Mouse (Mus musculus) liver (tissue): ENCODE data around the gene Olfr770.
"Not testable (repeated sequence)": the region's sequence is repeated elsewhere in the genome, so short reads cannot be mapped to it uniquely, and the experiment has no call there.

Experiments used
- DNase-seq: peaks from one replicate; pipeline ENCODE4 v3.0.0-alpha.2; 2020; ENCODE audit warnings: mixed read lengths

Gene Olfr770

DNA sequence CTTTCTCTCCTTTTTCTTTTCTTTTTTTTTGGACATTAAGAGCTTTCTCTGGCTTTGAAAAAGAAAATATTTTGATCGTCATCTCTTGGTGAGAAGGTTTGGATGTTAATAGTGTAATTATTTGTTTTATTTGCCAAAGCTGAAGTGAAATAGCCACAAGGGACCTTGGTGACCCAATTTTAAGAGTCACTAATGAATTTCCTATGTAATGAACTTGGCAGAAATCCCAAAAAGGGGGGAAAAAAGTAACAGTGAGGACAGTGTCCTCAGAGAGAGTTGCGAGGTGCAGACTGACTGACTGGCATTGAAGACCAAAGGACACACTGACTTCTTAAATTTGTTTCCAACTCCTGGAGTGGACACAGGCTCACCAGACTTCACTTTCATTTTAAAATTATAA lies at the start of gene Olfr770:
TSS of gene Olfr770 (minus strand) at position 101 of the 400 bp plus-strand sequence.
- no peak for DNase-seq

DNA sequence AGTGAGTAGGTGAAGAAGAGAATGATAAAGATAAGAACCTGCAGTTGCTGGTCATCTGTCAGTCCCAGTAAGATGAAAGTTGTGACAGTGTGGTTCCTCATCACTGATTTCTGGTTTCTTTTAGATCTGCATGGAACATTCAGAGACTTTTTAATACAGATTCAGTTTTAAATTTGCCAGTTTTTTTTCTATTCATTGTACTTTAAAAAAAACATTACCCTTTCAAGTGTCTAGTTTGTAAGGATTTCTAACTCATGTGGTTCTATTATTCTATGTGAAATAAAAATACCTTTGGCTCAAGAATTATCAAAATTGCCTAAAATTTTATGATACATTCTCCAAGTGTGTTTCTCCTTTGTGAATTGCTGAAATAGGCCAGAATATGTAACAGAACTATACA lies 48.5 kb upstream of the Olfr770 start, which contains the start of gene Olfr773:
TSS of gene Olfr773 (minus strand) at position 101 of the 400 bp plus-strand sequence.
- not testable (repeated sequence) for DNase-seq

DNA sequence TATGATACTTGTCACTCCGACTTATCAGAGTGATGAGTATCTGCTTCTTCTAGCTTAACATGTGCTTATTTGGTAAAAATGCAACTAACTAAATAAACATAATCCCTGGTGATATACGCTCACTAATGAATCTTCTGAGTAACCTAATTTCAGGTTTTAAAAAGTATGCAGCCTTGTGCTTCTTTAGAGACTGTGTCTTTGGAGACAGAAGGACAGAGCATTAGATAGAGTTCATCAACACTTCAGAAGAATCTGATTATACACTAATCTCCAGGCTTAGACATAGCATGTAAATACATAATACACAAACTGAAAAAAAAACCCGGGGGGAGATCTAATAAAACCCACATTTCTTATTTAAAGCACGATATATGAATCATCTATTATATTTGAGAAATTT lies 39.0 kb upstream of the Olfr770 start, which contains the start of gene Olfr772:
TSS of gene Olfr772 (minus strand) at position 101 of the 400 bp plus-strand sequence.
- not testable (repeated sequence) for DNase-seq

DNA sequence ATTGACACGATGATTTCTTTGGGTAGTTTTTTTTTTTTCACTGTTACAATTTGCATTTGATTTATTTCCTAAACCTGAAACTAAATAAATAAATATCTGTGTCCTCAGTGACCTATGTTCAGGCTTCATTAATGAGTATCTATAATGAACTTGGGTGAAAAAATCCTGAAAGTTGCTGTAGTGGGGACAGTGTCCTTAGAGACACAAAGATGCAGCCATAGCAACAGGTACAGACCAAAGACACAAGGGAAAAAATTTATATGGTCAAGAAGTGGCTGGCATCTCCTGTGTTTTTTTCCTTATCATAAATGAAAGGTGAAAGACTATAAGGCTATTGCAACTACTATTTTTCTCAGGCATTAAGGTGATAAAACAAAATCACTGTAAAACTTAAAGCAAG lies 25.9 kb upstream of the Olfr770 start, which contains the start of gene Olfr771:
TSS of gene Olfr771 (minus strand) at position 101 of the 400 bp plus-strand sequence.
- DNase-seq, result no peak

DNA sequence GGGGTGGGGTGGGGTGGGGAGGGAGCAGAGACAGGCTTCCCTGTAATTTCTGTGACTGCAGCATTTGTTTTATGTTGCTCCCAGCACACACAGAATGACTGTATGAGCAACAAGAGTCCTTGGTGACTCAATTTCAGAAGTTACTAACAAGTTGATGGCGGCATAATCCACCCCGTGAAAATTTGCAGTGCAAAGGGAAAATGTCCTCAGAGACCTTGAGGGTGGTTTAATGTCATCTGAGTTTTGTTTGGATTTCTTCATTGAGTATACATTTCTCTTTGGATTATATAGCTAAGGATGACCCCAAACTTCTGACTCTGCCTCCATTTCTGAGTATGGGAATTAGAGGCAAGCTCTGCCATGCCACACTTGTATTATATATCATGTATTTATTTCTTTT lies 21.0 kb downstream of the Olfr770 start, which contains the start of gene Olfr769:
TSS of gene Olfr769 (minus strand) at position 101 of the 400 bp plus-strand sequence.
- no peak for DNase-seq

DNA sequence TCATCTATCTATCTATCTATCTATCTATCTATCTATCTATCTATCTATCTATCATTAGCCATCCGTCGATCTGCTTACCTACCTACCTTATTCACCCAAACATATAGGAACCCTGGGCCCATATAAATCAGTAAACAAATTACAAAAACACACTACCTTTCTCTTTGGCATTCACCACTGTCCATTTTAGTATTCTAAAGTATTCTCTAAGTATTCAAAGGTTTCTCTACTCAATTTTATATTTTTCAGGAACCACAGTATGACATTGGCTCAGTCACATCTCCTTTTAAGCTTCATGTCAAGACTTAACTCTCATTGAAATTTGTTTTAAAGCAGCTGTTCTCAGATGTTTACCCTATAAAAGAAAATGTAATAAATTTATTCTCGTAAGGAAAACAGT lies 23.7 kb downstream of the Olfr770 start:
- no peak for DNase-seq

DNA sequence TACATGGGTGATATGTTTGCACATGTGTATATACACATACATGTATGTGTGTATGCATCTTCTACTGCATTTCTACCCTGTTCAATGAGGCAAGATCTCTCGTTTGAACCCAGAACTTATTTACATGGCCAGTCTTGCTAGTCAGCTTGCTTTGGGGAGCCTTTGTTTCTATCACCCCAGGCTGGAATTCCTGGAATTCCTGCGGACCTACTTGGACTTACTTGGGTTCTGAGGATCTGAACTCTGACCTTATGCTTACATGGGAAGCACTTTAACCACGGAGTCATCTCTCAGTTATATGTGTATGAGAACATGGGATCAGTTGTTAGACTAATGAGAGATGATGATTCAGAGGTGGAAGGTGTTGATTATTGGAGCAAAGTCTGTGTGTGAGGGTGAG lies 37.6 kb downstream of the Olfr770 start:
- DNase-seq, result no peak

DNA sequence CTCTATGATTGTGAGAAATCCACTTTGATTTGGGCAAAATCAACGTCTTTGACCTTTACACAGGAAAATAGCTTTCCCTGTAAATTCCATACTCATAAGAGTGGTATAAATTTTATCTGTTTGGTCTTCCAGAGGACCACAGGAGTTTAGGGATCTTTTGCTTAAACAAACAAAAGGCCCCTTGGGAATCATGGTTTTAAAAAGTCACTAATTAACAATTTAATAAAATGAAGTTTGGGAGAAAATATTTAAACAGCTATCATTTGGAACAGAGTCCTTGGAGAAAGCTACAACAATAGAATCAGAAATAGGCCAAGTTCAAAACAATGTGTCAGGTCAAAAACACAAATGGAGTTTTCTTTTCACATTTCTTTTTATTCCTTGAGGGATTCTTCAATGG lies 39.5 kb downstream of the Olfr770 start, which contains the start of gene Olfr768:
TSS of gene Olfr768 (minus strand) at position 101 of the 400 bp plus-strand sequence.
- DNase-seq, result no peak

DNA sequence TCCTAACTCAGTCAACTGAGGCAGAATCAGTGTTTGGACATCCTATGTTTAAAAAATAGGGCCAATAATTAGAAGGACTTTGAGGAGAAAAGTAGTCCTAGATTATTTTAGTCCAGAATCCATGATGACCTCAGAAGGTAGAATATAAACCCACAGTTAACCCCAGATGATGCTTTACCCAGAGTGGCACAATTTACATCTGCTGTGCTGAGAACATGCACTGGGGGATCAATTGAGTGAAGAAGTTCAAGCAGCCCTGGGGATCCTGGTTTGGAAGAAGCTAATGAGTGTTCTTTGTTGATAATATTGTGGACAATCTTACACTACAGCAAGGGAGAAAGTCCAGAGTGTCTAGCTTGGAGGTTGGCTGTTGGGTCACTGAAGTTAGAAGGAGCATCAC lies 56.0 kb downstream of the Olfr770 start, which contains the start of gene Olfr767:
TSS of gene Olfr767 (minus strand) at position 101 of the 400 bp plus-strand sequence.
- not testable (repeated sequence) for DNase-seq
